Mouse (Mus musculus) liver, postnatal 0 days (tissue): ENCODE results near the gene Gng10. TPM values are rescaled to one million over a fixed set of nuclear protein-coding genes. Genes with fewer than 3 reads are reported as not detected.
A peak's percentile ranks its signal among the peaks of the same experiment; 100 is the strongest.

ENCODE experiments used
- ATAC-seq: fragments of 200-750 bp; cut with Nextera tagmentation; 2 replicates; pipeline ENCODE4 v1.8.0; 2017; ENCODE audit warnings: mild to moderate bottlenecking, moderate library complexity
- DNase-seq: peaks from one replicate; pipeline ENCODE4 v3.0.0-alpha.2; 2016
- H3K27ac ChIP-seq: fragments of 300-500 bp; sonication (generic); 2 replicates; pipeline ENCODE4 v1.5.1; 2014; ENCODE audit warnings: antibody characterized with exemption, moderate library complexity, mild to moderate bottlenecking, low read depth
- H3K27me3 ChIP-seq: fragments of 300-500 bp; sonication (generic); 2 replicates; pipeline ENCODE4 v1.6.1; 2014; ENCODE audit warnings: low read length, control low read depth, mixed read lengths; ENCODE audit not compliant: insufficient read depth
- H3K36me3 ChIP-seq: fragments of 300-500 bp; sonication (generic); replicated peaks from 2 replicates; pipeline ENCODE4 v1.6.1; 2014; ENCODE audit warnings: mild to moderate bottlenecking, control low read depth, low read length, moderate library complexity, mixed read lengths; ENCODE audit not compliant: insufficient read depth
- H3K4me1 ChIP-seq: fragments of 300-500 bp; sonication (generic); 2 replicates; pipeline ENCODE4 v1.6.1; 2014; ENCODE audit warnings: antibody characterized with exemption, mild to moderate bottlenecking, control low read depth; ENCODE audit not compliant: insufficient read depth
- H3K4me2 ChIP-seq: fragments of 300-500 bp; sonication (generic); 2 replicates; pipeline ENCODE4 v1.6.1; 2014; ENCODE audit warnings: low read depth, mild to moderate bottlenecking, low read length, moderate library complexity, mixed read lengths
- H3K4me3 ChIP-seq: fragments of 300-500 bp; sonication (generic); 2 replicates; pipeline ENCODE4 v1.5.1; 2014; ENCODE audit warnings: low read depth, low read length
- H3K9ac ChIP-seq: fragments of 300-500 bp; sonication (generic); replicated peaks from 2 replicates; pipeline ENCODE4 v1.6.1; 2014; ENCODE audit warnings: mild to moderate bottlenecking, moderate library complexity
- H3K9me3 ChIP-seq: fragments of 300-500 bp; sonication (generic); 2 replicates; pipeline ENCODE4 v1.6.1; 2016; ENCODE audit warnings: mild to moderate bottlenecking, control low read depth, low read length, mixed read lengths
- CTCF ChIP-seq: sonication (generic); IDR thresholded peaks from 2 replicates; pipeline ENCODE4 v1.5.1; 2016; ENCODE audit warnings: antibody characterized with exemption, low read depth
- EP300 ChIP-seq: IDR thresholded peaks from 2 replicates; pipeline ENCODE4 v1.6.1; 2016; ENCODE audit warnings: antibody characterized with exemption, low read depth, mild to moderate bottlenecking
- WGBS: fragments of 180-500 bp; shearing (Covaris S2); extraction: QIAGEN DNeasy Blood & Tissue Kit; methylation state at CpG from one replicate; pipeline ENCODE4 v1.1.7; 2014; ENCODE audit not compliant: insufficient replicate concordance; 5-methylcytosine and 5-hydroxymethylcytosine counted together
- polyA plus RNA-seq: library from polyadenylated mRNA; unstranded; fragments of >200 nt; fragmentation: Nextera tagmentation; extraction: Ambion mirVana; gene quantifications from 2 replicates; pipeline ENCODE4 v1.2.1, GENCODE M21; 2015

The Gng10 gene
- polyA plus RNA-seq = 16.0 and 16.2 TPM in 2 replicates

GRCm38 (mm10) chr4:59034918-59035785, at the start of gene Gng10:
TSS of gene Gng10 (plus strand) at chr4:59035088.
- Histone ChIP-seq H3K4me3 (peak within 1 kb of the TSS; percentile 78), H3K9ac (peak within 1 kb of the TSS; percentile 79), H3K4me1 (peaks cover 17% of the 10 kb centered on the region), H3K4me2 (peak within 1 kb of the TSS; percentile 96), H3K27me3 (no peaks in the 10 kb centered on the region), H3K36me3 (no peaks in the 10 kb centered on the region), H3K27ac (peak within 1 kb of the TSS; percentile 56), H3K9me3 (no peaks in the 10 kb centered on the region)
- peak; percentile 67 for DNase-seq
- WGBS = 8% methylated on average over 76 of the region's 76 CpGs
- TF ChIP-seq CTCF (no peak), EP300 (no peak)
- peak; percentile 89 for ATAC-seq

- H3K36me3 ChIP-seq = 0 out of 2 replicates have a peak, but pooled peaks cover 5% of the 10 kb centered on the region
- H3K9ac ChIP-seq = no peak overlapping the region
- H3K4me3 ChIP-seq = no peak overlapping the region
- 8% methylated on average over 7 of the region's 7 CpGs for WGBS
- H3K27ac ChIP-seq = no peak overlapping the region
- peak; percentile 28 for ATAC-seq
- peak overlapping the region; percentile 11; the same call in 1 of the 2 replicates for H3K4me2 ChIP-seq
- TF ChIP-seq CTCF (peak; percentile 92), EP300 (no peak)
- no peaks in the 10 kb centered on the region for H3K9me3 ChIP-seq
- H3K27me3 ChIP-seq = no peaks in the 10 kb centered on the region
- peaks cover 15% of the 10 kb centered on the region for H3K4me1 ChIP-seq
- DNase-seq = peak; percentile 87
Measured at GRCm38 (mm10) chr4:58985157-58985648, 49.7 kb upstream of the Gng10 start.

GRCm38 (mm10) chr4:58986540-58987190, 48.2 kb upstream of the Gng10 start, which contains the start of gene Ptgr1:
TSS of gene Ptgr1 (minus strand) at chr4:58987119.
- Histone ChIP-seq H3K36me3 (0 out of 2 replicates have a peak, but pooled peaks cover 5% of the 10 kb centered on the region), H3K4me2 (peak within 1 kb of the TSS; percentile 79), H3K27me3 (no peaks in the 10 kb centered on the region), H3K4me1 (peaks cover 25% of the 10 kb centered on the region), H3K27ac (peak within 1 kb of the TSS; percentile 30), H3K9ac (peak within 1 kb of the TSS; percentile 63), H3K9me3 (no peaks in the 10 kb centered on the region), H3K4me3 (peak within 1 kb of the TSS; percentile 59)
- no peak for TF ChIP-seq EP300
- TF ChIP-seq CTCF = no peak
- peak; percentile 66 for ATAC-seq
- under 1% methylated on average over 28 of the region's 28 CpGs for WGBS
- DNase-seq = peak; percentile 86

GRCm38 (mm10) chr4:58989303-58989898, 45.5 kb upstream of the Gng10 start:
- Histone ChIP-seq H3K27ac (no peak overlapping the region), H3K4me3 (no peak overlapping the region), H3K4me1 (peaks cover 38% of the 10 kb centered on the region), H3K9me3 (no peaks in the 10 kb centered on the region), H3K36me3 (no peaks in the 10 kb centered on the region), H3K4me2 (no peak overlapping the region), H3K9ac (no peak overlapping the region), H3K27me3 (no peaks in the 10 kb centered on the region)
- no peak for ATAC-seq
- DNase-seq = no peak
- 49% methylated on average over 7 of the region's 7 CpGs for WGBS
- TF ChIP-seq CTCF (no peak), EP300 (no peak)

GRCm38 (mm10) chr4:58990609-58991434, 44.1 kb upstream of the Gng10 start:
- Histone ChIP-seq H3K27me3 (no peaks in the 10 kb centered on the region), H3K4me2 (no peak overlapping the region), H3K36me3 (no peaks in the 10 kb centered on the region), H3K27ac (no peak overlapping the region), H3K9me3 (no peaks in the 10 kb centered on the region), H3K4me1 (peaks cover 34% of the 10 kb centered on the region), H3K9ac (no peak overlapping the region), H3K4me3 (no peak overlapping the region)
- TF ChIP-seq CTCF (no peak), EP300 (no peak)
- 69% methylated on average over 17 of the region's 17 CpGs for WGBS
- ATAC-seq (peak; percentile 49), DNase-seq (no peak)
